Mouse (Mus musculus) myocyte (in vitro differentiated cells): ENCODE results near the gene Myct1.

ENCODE experiments used
- CEBPB ChIP-seq: IDR thresholded peaks from 2 replicates; pipeline ENCODE4 v1.6.1; 2011; ENCODE audit warnings: mild to moderate bottlenecking, moderate library complexity; ENCODE audit not compliant: poor library complexity, insufficient read depth, severe bottlenecking
- E2F4 ChIP-seq: IDR thresholded peaks from one replicate; pipeline ENCODE4 v1.6.1; 2011; ENCODE audit warnings: mild to moderate bottlenecking, control low read depth, moderate library complexity; ENCODE audit not compliant: insufficient read depth
- MAX ChIP-seq: IDR thresholded peaks from one replicate; pipeline ENCODE4 v1.6.1; 2011; ENCODE audit warnings: low read depth, mild to moderate bottlenecking, control low read depth
- MYOD1 ChIP-seq, 3 experiments: IDR thresholded peaks; one replicate each; pipeline ENCODE4 v1.6.1; 2011; ENCODE audit warnings: control low read depth in 2 of 3, low read depth in 2 of 3, mild to moderate bottlenecking in 2 of 3, moderate library complexity in 1 of 3; ENCODE audit not compliant: insufficient read length in 2 of 3, control insufficient read depth in 1 of 3
- POLR2A ChIP-seq: IDR thresholded peaks from one replicate; pipeline ENCODE4 v1.6.1; 2011; ENCODE audit warnings: low read depth, mild to moderate bottlenecking, control low read depth, moderate library complexity; ENCODE audit not compliant: insufficient read length
- TCF12 ChIP-seq: IDR thresholded peaks from one replicate; pipeline ENCODE4 v1.6.1; 2011; ENCODE audit warnings: mild to moderate bottlenecking, control low read depth; ENCODE audit not compliant: poor library complexity, insufficient read depth, severe bottlenecking
- USF1 ChIP-seq: IDR thresholded peaks from one replicate; pipeline ENCODE4 v1.6.1; 2011; ENCODE audit warnings: low read depth, mild to moderate bottlenecking, control low read depth, moderate library complexity

GRCm38 (mm10) chr10:5568991-5569390 lies 24.6 kb upstream of the Myct1 start:
- no peak for TF ChIP-seq MYOD1 (IDR thresholded peaks at IDR 0.05; ENCODE audit: control insufficient read depth in 1 of 3, insufficient read length in 2 of 3, low read depth in 2 of 3)
- TF ChIP-seq POLR2A: no peak
- no peak for TF ChIP-seq TCF12
- no peak for TF ChIP-seq CEBPB
- no peak for TF ChIP-seq MAX
- no peak for TF ChIP-seq USF1
- TF ChIP-seq E2F4: no peak
